Mouse (Mus musculus): ENCODE measurements at regions not wholly inside any gene's neighbourhood (a gene's known extent, or its start where the extent isn't known, plus 50 kb on each side); places are given as distances from the start of the nearest gene placed in this dataset.

DNA sequence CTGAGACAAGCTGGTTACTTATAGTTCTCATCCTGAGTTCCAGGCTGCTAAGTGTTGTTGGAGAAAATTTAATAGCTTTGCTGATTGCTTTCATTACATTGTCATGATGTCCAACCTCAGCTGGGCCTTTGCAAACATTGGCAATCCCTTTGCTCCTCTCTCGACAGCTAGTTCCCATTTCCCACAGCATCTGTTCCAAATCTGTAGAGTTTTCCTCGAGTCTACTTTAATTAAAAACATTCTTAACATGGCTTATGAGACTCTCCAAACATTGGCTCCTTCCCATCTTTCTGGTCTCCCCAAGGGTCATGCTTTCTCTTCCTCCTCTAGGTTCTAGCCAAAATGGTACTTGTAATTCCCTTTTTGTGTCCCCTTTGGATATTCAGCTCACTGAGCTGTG, 672.6 kb upstream of the Gm8797 start:
- peak; percentile 22 for DNase-seq

DNA sequence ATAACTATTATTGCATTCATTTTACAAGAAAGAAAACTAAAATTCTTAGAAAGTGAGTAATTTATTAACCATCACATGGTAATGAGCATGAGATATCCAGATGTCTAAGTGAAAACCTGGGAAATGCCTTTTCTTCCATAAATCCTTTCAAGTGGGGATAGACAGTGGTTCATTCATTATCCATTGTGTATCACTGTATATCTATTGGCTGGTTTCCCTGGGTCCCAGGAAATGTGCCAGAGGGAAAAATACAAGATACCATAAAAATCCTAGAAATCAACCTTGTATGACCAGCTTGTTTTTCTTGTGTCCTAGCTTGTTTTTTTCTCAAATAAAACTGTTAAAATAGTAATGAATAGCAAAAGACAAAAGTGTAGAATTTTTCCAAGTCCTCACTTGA, 663.9 kb upstream of the Gm8797 start:
- no peak for DNase-seq

DNA sequence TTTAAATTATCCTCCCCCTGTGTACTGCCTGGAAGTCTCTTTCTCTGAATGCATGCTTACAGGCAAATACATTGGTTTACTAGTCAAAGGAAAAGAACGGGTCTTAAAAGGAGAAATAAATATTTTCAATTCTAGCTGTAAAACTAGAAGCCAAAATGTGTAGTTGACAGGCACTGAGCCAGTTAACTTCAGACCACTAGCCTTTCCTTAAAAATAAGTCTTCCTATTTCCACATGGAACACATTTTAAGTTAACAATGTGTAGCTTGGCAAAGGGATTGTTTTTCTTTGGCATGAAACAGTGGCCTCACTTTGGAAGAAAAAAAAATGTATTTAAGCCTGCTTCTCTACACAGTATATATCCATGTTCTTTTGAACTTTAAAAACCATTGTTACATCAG, 661.7 kb upstream of the Gm8797 start:
- peak; percentile 3 for DNase-seq

DNA sequence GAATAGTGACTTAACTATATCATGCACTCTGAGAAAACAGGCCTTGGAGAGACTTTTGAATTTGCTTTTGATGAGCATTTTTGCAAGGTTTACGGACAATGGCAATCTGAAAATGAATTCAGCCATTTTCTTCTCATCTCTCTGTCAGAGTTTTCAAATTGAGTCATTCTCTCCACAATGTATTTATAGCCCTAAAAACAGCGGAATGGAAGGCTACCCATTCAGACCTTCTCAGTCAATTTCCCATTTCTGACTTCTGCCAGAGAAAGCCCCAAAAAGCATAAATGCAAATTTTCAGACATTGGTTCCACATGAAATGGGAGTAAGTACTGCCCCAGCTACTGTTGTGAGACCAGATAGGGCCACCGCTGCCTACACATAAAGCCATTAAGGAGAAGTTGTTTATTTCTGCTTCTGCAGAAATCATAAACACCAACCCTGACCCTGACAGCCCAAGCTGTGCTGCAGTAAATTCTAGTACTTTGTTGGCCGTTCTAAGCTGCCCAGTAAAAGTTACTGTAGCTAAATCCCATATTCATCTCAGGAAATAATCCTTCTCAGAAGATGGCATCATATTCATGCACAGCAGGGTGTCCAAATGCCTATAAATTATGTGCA, 661.1 kb upstream of the Gm8797 start:
- DNase-seq = peak; percentile 2

GRCm38 (mm10) chr3:5090108-5090869, 660.3 kb upstream of the Gm8797 start:
- peak; percentile 13 for DNase-seq

GRCm38 (mm10) chr3:5090987-5091386, 659.6 kb upstream of the Gm8797 start:
- no peak for DNase-seq
